Mouse (Mus musculus): Measurements from ENCODE around the gene Gm10188. TPM values are rescaled to one million over a fixed set of nuclear protein-coding genes. Genes with fewer than 3 reads are reported as not detected.

Gene Gm10188
- polyA plus RNA-seq, 2 experiments, result not detected

GRCm38 (mm10) chr1:132213076-132213475 lies 16.5 kb downstream of the Gm10188 start:
- no peak for TF ChIP-seq CTCF (IDR thresholded peaks at IDR 0.05; ENCODE audit: low read depth)
- TF ChIP-seq EP300 (IDR thresholded peaks at IDR 0.05; ENCODE audit: low read depth), result no peak
- no peak overlapping the region for H3K4me3 ChIP-seq (ENCODE audit: insufficient read depth in 1 of 2, low read depth in 2 of 2, low read length in 2 of 2)
- peaks cover 6% of the 10 kb centered on the region for H3K27me3 ChIP-seq (ENCODE audit: control insufficient read depth, insufficient read depth, low read length)
- 35% methylated on average over 6 of the region's 6 CpGs for WGBS (ENCODE audit: insufficient replicate concordance)
- no peaks in the 10 kb centered on the region for H3K9me3 ChIP-seq (ENCODE audit: control insufficient read depth, low read length)
- no peaks in the 10 kb centered on the region; a peak in 1 of 4 replicates for H3K4me1 ChIP-seq (replicated peaks; ENCODE audit: control insufficient read depth in 2 of 2, insufficient read depth in 2 of 2, low read length in 1 of 2)
- ATAC-seq (ENCODE audit: insufficient read depth), result no peak
- DNase-seq (ENCODE audit: low read depth in 3 of 3, low spot score in 3 of 3), result no peak
- no peak overlapping the region for H3K27ac ChIP-seq
- no peaks in the 10 kb centered on the region for H3K36me3 ChIP-seq (replicated peaks; ENCODE audit: control insufficient read depth, insufficient read depth, low read depth)
- no peak overlapping the region for H3K4me2 ChIP-seq (ENCODE audit: low read depth)
- no peak overlapping the region for H3K9ac ChIP-seq (replicated peaks)

GRCm38 (mm10) chr1:132212218-132212617 lies 17.3 kb downstream of the Gm10188 start:
- Histone ChIP-seq H3K9ac (replicated peaks) (no peak overlapping the region), H3K36me3 (replicated peaks; ENCODE audit: control insufficient read depth, insufficient read depth, low read depth) (no peaks in the 10 kb centered on the region), H3K4me3 (ENCODE audit: insufficient read depth in 1 of 2, low read depth in 2 of 2, low read length in 2 of 2) (peak overlapping the region in 1 of 2 experiments; percentile 28; a peak in 2 of 4 replicates), H3K9me3 (ENCODE audit: control insufficient read depth, low read length) (no peaks in the 10 kb centered on the region), H3K4me2 (ENCODE audit: low read depth) (peak overlapping the region; percentile 30), H3K27ac (no peak overlapping the region), H3K27me3 (ENCODE audit: control insufficient read depth, insufficient read depth, low read length) (peaks cover 6% of the 10 kb centered on the region), H3K4me1 (replicated peaks; ENCODE audit: control insufficient read depth in 2 of 2, insufficient read depth in 2 of 2, low read length in 1 of 2) (no peaks in the 10 kb centered on the region; a peak in 1 of 4 replicates)
- ATAC-seq (ENCODE audit: insufficient read depth) (no peak), DNase-seq (ENCODE audit: low read depth in 3 of 3, low spot score in 3 of 3) (no peak)
- TF ChIP-seq EP300 (IDR thresholded peaks at IDR 0.05; ENCODE audit: low read depth) (no peak), CTCF (IDR thresholded peaks at IDR 0.05; ENCODE audit: low read depth) (peak; percentile 78)
- 4% methylated on average over 20 of the region's 20 CpGs for WGBS (ENCODE audit: insufficient replicate concordance)

- H3K4me3 ChIP-seq (ENCODE audit: insufficient read depth in 1 of 2, low read depth in 2 of 2, low read length in 2 of 2), result no peak overlapping the region
- 31% methylated on average over 12 of the region's 12 CpGs for WGBS (ENCODE audit: insufficient replicate concordance)
- H3K27ac ChIP-seq, result no peak overlapping the region
- TF ChIP-seq EP300 (IDR thresholded peaks at IDR 0.05; ENCODE audit: low read depth) (no peak), CTCF (IDR thresholded peaks at IDR 0.05; ENCODE audit: low read depth) (no peak)
- no peak overlapping the region for H3K9ac ChIP-seq (replicated peaks)
- no peaks in the 10 kb centered on the region; a peak in 1 of 4 replicates for H3K4me1 ChIP-seq (replicated peaks; ENCODE audit: control insufficient read depth in 2 of 2, insufficient read depth in 2 of 2, low read length in 1 of 2)
- peak overlapping the region; percentile 30 for H3K4me2 ChIP-seq (ENCODE audit: low read depth)
- peaks cover 6% of the 10 kb centered on the region for H3K27me3 ChIP-seq (ENCODE audit: control insufficient read depth, insufficient read depth, low read length)
- H3K36me3 ChIP-seq (replicated peaks; ENCODE audit: control insufficient read depth, insufficient read depth, low read depth), result no peaks in the 10 kb centered on the region
- H3K9me3 ChIP-seq (ENCODE audit: control insufficient read depth, low read length), result no peaks in the 10 kb centered on the region
- no peak for ATAC-seq (ENCODE audit: insufficient read depth)
- no peak for DNase-seq (ENCODE audit: low read depth in 3 of 3, low spot score in 3 of 3)
These were observed 17.9 kb downstream of the Gm10188 start for GRCm38 (mm10) chr1:132211672-132212071.

- Histone ChIP-seq H3K9ac (replicated peaks) (no peak overlapping the region), H3K4me3 (ENCODE audit: insufficient read depth in 1 of 2, low read depth in 2 of 2, low read length in 2 of 2) (no peak overlapping the region), H3K36me3 (replicated peaks; ENCODE audit: control insufficient read depth, insufficient read depth, low read depth) (no peaks in the 10 kb centered on the region), H3K9me3 (ENCODE audit: control insufficient read depth, low read length) (no peaks in the 10 kb centered on the region), H3K27ac (no peak overlapping the region), H3K4me2 (ENCODE audit: low read depth) (no peak overlapping the region), H3K27me3 (ENCODE audit: control insufficient read depth, insufficient read depth, low read length) (peaks cover 6% of the 10 kb centered on the region), H3K4me1 (replicated peaks; ENCODE audit: control insufficient read depth in 2 of 2, insufficient read depth in 2 of 2, low read length in 1 of 2) (no peaks in the 10 kb centered on the region; a peak in 1 of 4 replicates)
- DNase-seq (ENCODE audit: low read depth in 3 of 3, low spot score in 3 of 3) (peak in 2 of 3 experiments; percentile 12 to 16), ATAC-seq (ENCODE audit: insufficient read depth) (no peak)
- TF ChIP-seq EP300 (IDR thresholded peaks at IDR 0.05; ENCODE audit: low read depth) (no peak), CTCF (IDR thresholded peaks at IDR 0.05; ENCODE audit: low read depth) (peak; percentile 58)
- 12% methylated on average over 7 of the region's 7 CpGs for WGBS (ENCODE audit: insufficient replicate concordance)
These were observed 18.6 kb downstream of the Gm10188 start for GRCm38 (mm10) chr1:132210922-132211321.

GRCm38 (mm10) chr1:132209400-132209799 lies 20.2 kb downstream of the Gm10188 start:
- H3K36me3 ChIP-seq (replicated peaks; ENCODE audit: control insufficient read depth, insufficient read depth, low read depth), result no peaks in the 10 kb centered on the region
- H3K27me3 ChIP-seq (ENCODE audit: control insufficient read depth, insufficient read depth, low read length), result peaks cover 6% of the 10 kb centered on the region
- ATAC-seq (ENCODE audit: insufficient read depth) (no peak), DNase-seq (ENCODE audit: low read depth in 3 of 3, low spot score in 3 of 3) (no peak)
- TF ChIP-seq CTCF (IDR thresholded peaks at IDR 0.05; ENCODE audit: low read depth) (no peak), EP300 (IDR thresholded peaks at IDR 0.05; ENCODE audit: low read depth) (no peak)
- H3K4me2 ChIP-seq (ENCODE audit: low read depth), result no peak overlapping the region
- no peaks in the 10 kb centered on the region; a peak in 1 of 4 replicates for H3K4me1 ChIP-seq (replicated peaks; ENCODE audit: control insufficient read depth in 2 of 2, insufficient read depth in 2 of 2, low read length in 1 of 2)
- no peak overlapping the region for H3K4me3 ChIP-seq (ENCODE audit: insufficient read depth in 1 of 2, low read depth in 2 of 2, low read length in 2 of 2)
- no peak overlapping the region for H3K27ac ChIP-seq
- H3K9ac ChIP-seq (replicated peaks), result no peak overlapping the region
- 53% methylated on average over 10 of the region's 10 CpGs for WGBS (ENCODE audit: insufficient replicate concordance)
- H3K9me3 ChIP-seq (ENCODE audit: control insufficient read depth, low read length), result no peaks in the 10 kb centered on the region

All from liver, embryonic 14.5 days (tissue).